Mouse (Mus musculus): ENCODE data around the gene Gstt2.
A peak's percentile ranks its signal among the peaks of the same experiment; 100 is the strongest.

The Gstt2 gene

DNA sequence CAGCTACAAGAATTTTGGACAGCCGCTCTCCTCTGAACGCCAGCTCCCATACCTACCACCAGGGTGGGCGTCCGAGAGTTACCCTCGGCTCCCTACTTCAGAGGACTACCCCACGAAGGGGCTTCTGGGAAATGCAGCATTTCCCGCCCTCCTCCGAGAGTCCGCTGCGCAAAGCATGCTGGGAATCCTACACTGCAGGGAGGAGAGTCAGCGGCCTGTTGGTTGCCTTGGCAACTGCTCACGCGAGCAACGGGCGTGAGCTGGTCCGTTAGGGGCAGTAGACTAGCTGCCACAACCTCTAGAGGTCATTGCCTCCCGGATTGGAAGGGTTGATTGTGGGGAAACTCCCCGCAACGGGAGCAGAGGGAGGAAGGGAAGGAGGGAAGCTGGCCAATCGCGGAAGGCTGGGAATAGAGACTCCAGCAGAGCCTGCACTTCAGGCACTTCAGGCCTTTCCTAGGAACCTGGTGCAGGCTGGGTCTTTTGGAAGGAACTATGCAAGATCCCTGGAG, at the start of gene Gstt2:
Gstt2 (minus strand) TSS at position 177 of the 512 bp plus-strand sequence.
- peak; percentile 96 for DNase-seq

DNA sequence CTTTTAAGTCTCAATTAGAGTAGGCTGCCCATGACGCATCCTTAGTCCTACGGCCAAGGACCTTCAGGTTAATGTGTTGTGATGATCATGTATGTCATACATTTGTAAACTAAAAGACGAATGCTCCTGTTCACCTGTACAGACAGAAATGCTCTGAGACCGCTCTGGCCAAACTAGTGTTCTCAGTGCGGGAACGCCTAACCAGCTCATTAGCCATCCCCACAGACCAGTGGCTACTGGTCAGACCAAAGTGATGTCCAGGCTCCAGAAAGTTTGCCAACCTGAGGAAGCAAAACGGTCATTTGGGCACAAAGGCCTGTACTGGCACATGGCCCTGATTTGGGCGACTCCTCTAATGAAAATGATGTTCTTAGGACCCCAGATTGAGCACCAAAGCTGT, 47.5 kb upstream of the Gstt2 start:
- no peak for DNase-seq

DNA sequence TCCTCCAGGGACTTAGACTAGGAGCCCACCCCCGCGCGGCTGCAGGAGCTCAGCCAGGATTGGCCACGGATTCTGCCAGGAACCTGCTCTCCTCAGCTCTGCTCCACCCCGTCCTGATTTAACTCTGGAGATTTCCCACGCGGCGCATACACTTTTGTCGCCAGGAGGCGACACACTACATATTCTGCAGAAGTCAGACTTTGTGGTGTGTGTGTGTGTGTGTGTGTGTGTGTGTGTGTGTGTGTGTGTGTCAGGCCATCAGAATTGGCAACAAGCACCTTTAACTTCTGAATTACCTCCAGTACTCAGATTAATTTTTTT, 46.0 kb upstream of the Gstt2 start:
- peak; percentile 85 for DNase-seq

DNA sequence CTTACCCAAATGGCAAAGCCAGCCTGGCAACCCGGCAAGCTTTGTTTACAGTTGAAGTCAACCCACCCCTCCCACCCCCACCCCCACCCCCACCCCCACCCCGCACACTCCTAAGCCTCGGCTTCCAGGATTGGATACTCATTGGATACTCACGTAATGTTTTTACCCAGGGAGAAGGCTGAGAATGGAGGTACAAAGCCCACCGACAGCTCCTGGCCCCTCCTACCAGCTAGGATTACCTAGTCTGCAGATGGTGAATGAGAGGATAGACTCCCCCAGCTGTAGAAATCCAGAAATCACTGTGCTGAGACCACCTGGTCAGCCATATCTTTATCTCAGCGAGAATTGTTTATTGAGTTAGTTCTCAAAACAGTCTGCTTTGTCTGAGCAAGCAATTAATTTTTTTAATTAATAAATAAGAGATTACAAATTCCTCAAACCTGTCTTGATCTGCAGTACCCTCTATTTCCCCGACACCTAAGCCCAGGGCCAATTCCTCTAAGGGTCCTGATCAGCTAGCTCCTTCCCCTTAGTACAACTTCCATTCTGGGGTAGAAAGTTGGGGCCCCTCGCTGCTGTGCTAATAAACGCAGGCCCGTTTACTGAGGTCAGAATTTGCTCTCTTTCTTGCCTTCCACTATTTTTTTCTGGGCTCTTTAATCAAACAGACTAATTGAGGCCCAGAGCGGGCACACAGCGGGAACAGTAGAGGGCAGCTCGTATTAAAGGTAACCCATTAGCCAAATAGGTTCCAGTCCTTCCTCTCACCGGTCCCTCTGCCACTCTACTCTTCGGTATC, 45.4 kb upstream of the Gstt2 start:
- DNase-seq: no peak

DNA sequence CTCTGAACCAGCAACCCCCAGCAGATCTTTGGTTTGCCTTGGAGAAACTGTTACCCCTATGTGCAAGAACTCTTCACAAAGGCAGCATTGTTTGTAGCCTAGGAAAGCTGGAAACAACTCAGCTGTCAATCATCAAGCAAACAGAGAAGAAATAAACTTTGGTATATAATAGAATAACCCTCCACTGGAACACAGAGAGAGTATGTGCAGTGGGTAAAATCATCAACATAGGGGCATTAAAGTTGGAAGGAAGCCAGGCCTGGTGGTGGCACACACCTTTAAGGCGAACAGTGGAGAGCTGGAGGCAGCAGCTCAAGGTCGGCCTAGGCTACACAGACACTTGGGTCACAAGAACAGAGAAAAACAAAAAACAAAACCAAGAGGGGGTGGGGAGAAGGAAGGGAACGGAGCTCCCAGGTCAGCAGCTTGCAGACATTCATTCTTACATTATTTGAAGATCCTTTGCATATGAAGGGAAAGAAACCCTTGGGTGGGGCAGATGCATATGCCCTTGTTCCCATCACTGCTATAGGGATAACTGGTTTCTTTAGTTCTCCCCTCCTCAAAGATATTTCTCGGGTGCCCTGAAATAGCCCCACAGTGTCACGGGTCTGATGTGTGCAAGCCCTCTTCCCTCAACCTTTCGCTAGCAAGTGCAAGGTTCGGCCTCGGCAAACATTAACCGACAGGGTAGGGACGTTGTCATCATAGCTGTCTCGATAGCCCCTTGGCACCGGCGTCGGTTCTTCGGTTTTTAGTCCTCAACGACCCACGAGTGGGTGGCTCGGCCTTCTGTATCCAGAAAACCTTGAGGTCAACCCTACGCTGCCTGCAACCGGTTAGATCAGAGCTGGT, 44.6 kb upstream of the Gstt2 start:
- DNase-seq: peak; percentile 81

DNA sequence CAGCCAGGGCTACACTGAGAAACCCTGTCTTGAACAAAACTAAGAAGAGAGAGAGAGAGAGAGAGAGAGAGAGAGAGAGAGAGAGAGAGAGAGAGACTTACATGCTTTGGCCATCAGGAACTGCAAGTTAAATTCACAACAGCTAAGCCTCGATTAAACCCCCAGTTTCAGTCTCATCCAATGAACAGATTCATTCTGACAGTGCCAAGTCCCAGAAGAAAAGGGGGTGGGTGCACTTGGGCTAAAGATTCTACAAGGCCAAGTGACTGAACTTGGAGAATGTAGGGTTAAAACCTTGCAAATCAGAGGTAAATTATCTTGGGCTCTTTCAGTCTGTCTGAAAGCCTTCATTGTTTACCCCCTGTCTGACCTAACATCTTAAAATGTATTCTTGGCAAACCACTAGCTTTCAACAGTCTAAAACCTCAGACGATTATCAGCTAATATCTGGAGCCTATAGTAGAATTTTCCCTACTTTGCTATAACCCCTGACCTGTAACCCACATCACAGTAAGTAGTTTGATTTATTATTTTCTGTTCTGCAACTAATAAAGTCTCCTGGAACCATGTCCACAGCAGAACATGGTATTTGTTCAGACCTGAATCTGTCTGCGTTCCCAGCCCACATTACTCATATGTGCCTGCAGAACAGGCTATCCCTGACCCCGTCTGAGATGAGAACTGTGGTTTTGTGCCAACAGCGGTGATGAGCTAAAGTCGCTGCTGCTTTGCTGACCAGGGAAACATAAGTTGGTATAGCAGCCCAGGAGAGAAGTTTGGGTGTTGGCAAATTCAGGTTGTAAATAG, 43.8 kb upstream of the Gstt2 start:
- no peak for DNase-seq

DNA sequence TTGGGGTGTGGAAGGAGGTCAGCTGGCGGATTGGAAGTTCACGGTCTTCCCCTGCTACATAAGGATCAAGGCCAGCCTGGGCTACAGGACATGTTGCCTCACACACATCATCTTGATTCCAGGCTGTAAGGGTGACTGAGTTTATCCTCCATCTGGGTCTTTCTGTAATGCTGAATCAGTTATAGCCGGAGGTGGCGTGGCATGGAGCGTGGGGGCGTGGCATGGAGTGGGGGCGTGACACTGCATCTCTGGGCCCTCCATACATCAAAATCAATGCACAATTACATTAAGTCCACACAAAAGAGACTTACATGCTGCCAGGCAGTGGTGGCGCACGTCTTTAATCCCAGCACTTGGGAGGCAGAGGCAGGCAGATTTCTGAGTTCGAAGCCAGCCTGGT, 43.1 kb upstream of the Gstt2 start:
- no peak for DNase-seq

DNA sequence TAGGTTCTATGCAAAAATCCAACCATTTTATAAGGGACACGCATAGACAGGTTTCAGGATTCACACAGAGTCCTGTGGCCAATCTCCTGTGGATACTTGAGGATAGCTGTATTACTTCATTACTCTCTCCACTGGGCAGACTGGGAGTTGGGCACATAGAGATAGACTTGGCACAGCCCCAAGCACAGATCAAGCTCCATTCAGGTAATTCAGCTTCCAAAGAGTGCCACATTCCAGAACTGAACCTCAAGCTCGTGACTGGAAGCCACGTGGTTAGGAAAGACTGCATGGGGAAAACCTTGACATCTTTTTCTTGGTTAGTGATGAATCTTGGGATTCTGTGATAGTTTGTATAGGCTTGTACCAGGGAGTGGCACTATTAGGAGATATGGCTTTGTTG, 41.6 kb upstream of the Gstt2 start:
- peak; percentile 66 for DNase-seq

DNA sequence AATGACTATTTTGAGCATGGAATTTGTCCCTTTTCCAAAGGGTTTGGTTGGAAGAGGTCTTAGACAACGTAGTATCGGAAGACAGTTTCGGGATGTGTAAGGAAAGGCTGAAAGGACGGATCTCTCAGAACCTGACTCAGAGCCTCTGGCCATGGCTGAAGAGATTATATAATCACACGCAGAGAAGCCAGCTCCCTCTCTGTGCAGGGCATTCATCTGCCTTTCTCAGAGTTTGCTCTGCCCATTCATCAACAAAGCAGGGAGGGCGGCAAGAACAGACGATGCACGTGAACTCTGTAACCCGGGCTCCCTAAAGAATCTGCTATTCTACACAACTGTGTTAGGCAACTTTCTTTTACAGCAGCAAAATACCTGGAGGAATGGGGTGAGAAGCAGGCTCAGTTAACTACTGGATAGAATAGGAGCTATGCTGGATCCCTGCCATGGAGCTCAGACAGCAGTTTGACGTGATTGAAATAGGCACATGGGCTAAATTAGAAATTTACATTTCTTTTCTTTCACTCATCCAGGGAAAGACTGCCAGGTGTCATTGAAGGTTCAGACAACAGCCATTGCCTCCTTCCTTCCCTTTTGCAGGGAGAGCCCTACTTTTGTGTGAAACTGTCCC, 36.4 kb upstream of the Gstt2 start:
- DNase-seq: no peak

DNA sequence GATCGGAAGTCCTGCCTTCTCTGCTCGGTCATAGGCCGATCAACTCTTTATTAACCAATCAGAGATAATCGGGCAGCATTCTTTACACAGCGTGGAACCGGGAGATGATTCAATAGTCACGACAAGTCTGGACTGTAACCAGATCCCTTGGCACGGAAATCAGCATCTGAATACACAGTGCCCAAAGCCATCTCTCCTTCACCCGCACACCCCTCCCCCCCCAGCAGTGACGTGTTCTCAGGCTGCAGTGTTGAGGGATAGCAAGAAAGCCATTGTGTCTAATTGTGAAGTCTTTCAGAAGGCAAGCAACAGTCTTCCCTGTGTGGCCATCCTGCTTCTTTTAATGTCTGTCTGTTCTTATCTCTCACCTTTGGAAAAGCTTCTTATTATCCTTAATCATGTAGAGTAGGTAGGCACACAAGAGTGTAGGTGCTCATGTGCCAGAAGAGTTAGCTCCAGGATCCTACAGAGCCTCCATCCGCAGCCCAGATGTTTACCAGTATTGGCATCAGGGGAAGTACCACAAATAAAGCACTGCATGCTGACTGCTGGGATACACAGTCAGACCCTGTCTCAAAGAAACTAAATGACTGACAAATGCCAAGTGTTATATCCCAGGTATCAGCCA, 35.8 kb upstream of the Gstt2 start:
- DNase-seq: peak; percentile 50

DNA sequence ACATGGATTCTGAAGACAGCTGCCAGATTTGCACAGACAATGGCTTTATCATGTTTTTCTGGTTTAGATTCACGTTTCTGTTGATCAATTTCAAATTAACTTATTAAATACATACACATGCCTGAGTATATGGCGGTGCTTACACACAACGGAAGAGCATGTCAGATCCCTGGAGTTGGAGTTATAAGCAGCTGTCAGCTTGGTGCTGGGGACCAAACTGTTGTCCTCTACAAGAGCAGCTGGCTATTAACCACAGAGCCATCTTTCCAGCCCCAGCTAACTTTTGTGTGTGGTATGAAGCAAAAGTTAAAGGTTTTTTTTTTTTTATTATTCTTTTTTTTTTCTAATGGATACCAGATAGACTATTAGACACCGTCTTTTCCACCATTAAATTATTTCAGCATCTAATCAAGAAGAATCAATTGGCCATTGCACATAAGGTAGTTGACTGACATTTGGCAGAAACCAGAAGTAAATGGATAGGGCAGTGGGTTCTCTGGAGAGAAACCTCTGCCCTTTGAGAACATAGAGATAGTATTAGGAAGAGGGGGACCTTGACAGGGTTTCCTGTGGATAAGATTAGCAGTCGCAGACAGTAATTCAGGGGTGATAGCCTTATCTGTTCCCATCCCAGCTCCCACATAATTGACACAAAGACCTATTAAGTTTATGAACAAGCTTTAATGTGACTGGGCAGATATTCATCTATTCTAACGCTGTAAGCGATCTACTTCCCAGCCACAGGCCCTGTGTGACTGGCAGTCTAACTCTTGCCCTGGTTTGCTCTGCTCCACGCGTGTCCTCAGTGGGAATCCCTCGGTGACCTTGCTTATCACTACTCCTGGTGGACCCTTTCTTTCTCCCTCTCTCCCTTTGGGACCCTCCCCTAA, 35.0 kb upstream of the Gstt2 start:
- no peak for DNase-seq

DNA sequence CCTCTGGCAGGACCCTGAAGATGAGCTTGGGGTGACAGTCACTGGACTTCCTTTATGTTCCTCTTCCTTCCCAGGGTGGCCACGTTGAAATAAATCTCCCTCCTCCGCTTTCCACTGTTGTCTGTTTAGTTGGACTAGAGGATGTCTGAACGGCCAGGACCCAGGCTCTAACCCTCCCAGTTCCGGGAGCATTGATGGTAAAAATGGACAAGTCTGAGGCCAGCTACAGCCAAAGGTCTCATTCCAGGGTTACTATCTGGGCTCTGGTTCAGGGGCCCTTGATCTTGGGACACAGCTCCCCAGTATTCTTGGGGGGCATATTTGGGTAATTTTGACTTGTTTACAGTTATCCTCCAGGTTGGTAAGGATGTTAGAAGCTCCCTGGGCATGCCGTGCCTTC, 24.4 kb upstream of the Gstt2 start:
- DNase-seq: no peak

DNA sequence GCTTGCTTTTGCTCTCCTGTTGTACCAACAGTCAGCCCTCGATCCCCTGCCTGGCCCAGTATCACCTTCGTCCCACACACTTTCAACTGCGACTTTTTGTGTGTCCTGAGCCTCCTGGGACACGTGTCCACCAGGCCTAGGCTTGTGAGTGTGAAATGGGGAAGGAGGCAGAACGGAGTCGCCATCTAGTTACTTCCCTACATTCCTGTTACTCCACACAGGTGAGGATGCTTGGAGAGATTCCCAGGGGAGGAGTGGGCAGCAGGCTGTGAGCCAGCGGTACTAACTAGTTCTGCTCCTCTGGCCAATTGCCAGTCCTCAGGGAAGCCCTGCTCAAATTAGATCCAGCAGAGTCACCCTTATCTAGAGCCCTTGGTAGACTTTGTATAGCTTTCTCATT, 23.5 kb upstream of the Gstt2 start:
- no peak for DNase-seq

DNA sequence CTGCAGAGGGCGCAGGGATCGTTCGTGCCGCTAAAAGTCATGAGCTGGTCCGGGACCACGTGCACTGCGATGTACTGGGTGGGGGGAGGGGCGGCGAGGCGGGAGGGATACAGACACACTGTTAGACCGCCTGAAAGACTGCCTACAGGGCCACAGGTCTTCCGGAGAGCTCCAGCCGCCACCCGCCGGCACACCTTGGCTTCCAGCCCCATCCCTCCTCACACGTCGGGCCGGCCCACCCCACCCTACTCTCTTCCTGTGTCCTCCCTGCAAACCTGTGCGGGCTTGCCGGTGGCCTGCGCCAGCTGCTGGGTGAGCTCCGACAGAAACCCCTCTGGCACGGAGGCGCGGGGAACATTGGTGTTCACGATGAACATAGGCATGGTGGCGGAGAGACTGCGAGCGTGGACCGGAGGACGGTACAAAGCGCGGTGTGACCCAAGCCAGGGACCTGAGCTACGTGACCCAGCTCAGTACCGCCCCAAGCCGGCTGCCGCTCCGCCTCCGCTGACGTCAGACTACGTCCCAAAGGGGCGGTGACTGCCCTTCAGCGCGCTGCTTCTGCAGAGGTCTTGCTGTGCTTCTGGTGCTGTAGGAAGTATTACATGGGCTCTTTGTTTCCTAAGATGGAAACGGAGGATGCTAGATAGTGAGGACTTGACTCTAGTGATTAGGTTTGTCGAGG, 22.7 kb upstream of the Gstt2 start, which contains the start of gene Mif:
Mif (minus strand) TSS at position 455 of the 685 bp plus-strand sequence.
- DNase-seq: peak; percentile 92

DNA sequence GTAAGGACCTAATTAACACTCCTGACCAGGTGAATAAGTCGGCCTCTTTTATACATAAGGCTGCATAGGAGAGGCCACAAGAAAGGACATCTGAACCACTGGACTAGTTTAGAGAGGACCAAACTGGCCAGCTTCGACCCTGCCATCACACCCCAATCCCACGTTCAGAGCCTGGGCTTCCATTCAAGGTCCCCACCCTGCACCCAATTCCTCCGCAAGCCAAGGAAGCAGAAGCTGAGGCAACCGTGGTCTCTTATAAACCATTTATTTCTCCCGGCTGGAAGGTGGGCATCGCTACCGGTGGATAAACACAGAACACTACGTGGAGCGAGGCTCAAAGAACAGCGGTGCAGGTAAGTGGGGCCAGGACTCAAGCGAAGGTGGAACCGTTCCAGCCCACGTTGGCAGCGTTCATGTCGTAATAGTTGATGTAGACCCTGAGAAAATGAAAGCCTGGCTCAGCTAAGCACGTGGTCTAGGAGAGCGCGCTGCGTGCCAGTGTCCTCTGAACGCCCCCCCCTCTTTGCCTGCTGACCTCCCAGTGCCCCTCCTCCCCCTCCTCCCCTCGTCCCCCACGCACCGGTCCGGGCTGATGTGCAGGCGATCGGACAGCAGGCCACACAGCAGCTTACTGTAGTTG, 22.0 kb upstream of the Gstt2 start:
- DNase-seq: peak; percentile 50

DNA sequence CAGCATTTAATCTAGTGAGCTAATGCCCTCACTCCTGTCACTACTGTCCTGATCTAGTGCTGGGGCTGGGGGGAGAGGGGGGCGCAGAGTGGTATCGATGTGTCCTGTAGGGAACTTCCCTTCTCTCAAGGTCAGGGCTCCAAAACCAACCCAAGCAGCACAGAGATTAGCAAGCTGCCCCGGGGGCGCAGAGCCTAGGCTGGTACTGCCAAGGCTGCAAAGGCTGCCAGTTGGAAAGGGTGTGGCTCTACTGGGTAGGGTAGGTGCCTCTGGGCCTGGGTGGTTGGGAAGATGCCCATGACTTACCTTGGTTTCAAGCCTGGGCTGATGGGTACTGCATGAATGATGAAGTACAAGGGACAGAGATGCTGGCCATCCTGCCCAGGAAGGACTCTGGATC, 20.4 kb upstream of the Gstt2 start:
- peak; percentile 42 for DNase-seq

DNA sequence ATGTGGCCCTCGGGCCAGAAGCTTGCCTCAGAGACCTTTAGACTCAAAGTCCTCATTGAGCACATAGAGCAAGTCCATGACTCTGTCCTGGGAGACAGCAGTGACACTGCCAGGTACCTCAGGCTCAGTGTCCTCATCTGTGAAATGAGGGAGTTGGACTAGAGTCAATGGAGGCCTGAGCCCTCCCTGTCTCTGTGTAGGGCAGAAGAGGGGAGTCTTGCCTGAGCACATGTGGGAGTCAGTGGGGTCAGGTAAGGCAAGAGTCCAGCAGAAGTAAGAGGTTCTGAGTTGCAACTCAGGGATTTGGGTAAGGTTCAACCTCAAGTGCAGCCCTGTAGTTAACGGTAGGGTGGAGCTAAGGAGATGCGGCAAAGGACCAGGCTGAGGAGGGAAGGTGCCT, 19.8 kb upstream of the Gstt2 start:
- peak; percentile 21 for DNase-seq

DNA sequence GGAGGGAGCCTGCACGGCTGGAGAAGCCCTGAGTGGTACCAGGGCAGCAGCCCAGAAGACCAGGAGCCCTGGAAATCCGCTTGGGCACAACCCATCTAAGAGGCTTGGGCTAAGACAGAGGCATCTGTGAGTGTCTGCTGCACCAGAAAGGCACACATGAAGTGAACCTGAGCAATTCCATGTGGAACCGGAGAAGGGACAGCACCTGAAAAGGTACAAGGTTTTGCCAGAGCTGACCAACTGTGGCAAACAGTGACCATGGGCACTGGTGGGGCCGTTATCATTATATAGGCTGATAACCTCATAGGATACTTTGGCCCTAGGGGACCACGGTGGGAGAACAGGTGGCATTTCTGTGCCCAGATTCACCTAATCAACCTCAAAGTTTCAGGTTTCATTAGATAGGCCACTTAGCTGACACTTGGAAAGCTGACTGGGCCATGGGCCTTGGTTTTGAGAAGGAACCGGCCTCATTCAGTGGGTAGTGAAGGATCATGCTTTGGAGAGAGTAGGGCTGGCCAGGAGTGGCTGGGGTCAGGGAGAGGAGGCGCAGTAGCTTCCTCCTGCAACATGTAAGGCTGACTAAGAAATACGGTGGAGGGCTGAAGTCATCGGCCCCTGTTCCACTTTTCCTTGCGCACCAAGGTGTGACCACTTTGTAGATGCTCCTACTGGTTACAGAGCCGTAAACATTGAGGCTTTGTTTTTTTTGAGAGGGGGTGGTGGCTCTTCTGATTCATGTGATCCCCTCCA, 19.1 kb upstream of the Gstt2 start:
- no peak for DNase-seq

DNA sequence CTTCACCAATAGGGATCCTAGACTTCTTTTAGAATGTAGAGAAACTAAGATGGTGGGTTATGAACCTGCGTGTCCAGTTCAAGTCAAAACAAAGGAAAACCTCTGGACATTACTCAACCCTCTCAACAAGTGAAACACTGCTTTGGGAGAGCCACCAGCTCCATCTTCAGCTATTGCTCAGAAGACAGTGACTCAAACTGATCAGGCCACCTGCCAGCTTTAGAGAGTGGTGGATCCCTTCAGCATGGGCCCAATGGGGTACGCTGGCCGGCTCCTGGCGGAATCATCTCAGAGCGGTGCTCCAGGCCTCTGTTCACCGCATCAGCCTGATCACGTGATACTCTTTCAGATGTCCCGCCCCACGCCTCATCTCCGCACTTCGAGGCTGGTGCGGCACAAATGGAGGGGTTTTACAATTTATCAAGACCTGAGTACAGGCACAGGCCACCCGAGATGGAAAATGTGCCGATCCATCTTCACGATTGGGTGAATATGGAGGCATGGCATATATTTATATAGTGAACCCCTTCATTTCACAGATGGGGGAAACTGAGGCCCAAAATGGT, 18.3 kb upstream of the Gstt2 start:
- no peak for DNase-seq

All from kidney, adult 18-20 months (tissue).